Mouse (Mus musculus): ENCODE results near the gene Cnnm2.

Gene Cnnm2

DNA sequence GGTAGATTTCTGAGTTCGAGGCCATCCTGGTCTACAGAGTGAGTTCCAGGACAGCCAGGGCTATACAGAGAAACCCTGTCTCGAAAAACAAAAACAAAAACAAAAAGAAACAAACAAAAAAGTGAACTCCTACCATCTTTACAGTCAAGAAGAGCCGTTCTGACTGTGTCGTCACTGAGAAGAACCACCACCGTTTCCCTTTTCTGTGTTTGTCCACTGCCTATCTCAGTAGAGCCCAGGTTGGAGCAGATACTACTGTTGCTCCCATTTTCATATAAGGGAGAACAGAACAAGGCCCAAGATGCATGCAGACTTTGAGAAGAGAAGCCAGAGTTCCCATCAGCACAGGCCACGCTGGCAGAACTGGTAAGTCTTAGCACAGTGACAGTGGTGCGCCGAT, 129.3 kb downstream of the Cnnm2 start:
- no peak for DNase-seq

DNA sequence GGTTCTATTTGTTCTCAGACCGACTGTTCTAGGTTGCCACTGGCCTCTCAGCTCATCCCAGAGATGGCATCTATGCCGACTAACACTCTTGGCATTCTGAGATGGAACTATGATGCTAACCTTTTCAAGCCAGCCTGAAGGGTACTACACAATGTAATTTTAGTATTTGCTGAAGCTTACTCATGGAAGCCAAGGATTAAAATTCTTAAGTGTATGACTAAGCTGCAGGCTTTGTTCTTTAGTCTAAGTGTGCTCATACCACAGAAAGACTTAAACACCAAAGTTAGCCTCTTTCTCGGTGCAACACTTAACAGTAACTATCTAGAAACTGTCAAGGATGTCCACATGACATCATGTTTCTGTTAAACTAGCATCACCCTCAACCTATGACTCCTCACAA, 131.5 kb downstream of the Cnnm2 start:
- no peak for DNase-seq

GRCm38 (mm10) chr19:46893484-46893883, 132.1 kb downstream of the Cnnm2 start:
- DNase-seq = no peak

DNA sequence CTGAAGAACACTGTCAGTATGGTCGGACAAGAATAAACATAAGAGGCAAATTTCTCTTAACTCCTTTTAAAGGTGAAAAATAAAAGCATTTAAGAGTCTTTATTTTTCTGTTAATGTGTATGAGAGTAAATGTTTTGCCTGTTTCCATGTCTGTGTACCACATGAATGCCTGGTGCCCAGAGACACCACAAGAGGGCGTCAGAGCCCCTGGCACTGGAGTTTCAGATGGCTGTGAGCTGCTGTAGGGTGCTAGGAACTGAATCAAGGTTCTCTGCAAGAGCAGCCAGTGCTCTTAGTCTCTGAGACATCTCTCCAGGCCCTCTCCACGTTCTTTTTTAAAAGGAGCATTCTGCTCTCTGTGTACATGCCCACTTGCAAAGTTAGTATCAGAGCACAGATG, 135.7 kb downstream of the Cnnm2 start:
- no peak for DNase-seq

- no peak for DNase-seq
Observed at GRCm38 (mm10) chr19:46898222-46898621, 136.8 kb downstream of the Cnnm2 start.

DNA sequence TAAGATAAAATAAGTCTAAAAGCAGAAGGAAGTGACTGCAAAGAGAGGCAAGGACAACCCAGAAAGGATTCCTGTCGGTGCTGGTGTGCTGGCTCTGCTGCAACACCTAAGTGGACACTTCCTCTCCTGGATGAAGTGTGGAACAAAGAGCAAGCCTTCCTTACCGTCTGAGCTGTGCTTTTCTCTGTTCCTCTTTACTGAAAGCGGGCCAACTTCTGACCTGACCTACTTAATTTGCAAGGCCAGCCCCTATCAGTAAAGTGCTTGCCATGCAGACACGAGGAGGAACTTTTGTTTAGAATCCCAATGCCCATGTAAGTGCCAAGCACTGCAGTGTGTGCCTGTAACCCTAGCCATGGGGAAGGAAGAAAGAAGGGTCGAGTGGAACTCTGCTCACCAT, 137.9 kb downstream of the Cnnm2 start:
- DNase-seq = no peak

DNA sequence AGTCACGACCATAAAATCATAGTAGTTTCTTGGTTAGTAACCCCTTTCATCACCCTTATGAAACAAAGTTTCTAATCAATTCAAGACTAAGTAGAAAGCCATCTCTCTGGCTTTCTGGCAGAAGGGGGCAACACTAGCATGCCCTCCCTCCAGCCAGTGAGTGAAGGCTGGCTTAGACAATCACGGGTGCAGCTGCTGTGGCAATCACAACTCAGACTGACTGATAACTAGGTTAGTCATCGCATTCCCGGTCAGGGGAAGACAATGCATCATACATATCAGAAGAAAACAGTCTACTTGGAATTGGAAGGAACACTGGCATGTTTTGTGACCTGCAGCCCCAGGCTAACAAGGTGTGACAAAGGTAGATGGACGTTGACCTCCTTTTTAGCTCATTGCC, 138.5 kb downstream of the Cnnm2 start:
- no peak for DNase-seq

GRCm38 (mm10) chr19:46900786-46901185, 139.4 kb downstream of the Cnnm2 start:
- no peak for DNase-seq

DNA sequence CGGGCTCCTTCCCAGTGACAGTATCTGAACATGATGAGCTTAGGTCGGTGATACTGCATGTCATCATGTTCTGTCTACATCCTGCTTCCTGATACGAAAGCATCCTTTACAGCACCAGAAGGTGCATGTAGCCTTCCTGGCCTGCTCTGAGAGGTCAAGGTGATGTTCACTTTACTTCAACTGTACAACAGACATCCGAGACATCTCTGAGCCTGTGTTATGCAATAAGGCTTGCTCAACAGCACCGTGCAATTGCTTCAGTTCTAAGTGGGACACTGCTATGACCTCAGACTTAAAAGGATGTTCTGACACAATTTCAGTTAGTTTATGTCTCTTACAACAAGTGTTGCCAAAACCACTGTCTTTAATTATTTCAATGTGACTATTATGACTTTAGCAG, 139.9 kb downstream of the Cnnm2 start:
- no peak for DNase-seq

DNA sequence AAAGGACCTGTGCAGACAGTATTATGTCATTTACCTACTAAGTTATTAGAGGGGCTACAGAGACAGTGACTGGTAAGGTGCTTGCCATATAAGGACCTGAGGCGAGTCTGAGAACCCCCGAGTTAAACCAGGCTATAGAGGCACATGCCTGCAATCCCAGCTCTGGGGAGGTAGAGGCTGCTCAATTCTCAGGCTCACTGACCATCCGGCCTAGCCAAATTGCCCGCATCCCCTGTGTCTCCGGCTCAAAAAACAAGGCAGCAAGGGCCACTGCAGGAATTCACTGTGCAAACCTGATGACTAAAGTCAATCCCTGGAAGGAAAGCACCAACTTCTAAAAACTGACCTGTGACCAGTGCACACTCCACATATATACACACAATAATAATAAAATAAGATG, 142.0 kb downstream of the Cnnm2 start:
- no peak for DNase-seq

DNA sequence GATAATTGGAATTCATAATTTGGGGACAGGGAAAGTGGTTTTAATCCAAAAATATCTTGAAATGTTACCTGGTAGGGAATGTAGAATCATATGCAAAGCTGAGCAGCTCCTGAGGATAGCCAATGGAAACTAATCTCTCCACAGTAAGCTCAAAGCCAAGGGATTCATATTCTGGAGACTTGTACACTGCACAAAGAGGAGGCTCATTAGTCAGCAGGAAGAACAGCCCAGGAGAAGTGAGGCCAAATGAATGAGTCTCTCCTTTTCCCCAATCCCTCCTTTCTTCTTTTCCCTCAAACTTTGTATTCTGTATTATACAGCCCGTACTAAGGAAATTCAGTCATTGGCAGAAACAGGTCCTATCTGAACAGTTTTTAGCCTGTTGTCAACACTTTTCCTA, 143.5 kb downstream of the Cnnm2 start:
- no peak for DNase-seq

DNA sequence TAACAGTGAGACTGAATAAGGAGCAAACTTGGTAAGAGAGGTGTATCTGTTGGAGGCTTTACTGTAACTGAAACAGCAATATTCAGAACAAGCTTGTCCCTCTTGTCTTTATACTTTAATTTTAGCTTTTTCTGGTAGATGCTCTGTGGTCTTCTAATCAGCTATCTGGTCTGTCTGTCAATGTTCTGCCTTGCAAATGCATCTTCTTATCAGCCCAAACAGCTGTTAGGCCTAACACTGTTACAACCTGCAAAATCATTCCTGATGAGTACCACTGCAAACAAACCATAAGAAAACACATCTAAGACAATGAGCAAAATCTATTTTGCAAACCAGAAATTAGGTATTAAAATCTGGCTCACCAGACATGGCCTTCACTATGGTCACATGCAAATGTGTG, 144.0 kb downstream of the Cnnm2 start:
- no peak for DNase-seq

DNA sequence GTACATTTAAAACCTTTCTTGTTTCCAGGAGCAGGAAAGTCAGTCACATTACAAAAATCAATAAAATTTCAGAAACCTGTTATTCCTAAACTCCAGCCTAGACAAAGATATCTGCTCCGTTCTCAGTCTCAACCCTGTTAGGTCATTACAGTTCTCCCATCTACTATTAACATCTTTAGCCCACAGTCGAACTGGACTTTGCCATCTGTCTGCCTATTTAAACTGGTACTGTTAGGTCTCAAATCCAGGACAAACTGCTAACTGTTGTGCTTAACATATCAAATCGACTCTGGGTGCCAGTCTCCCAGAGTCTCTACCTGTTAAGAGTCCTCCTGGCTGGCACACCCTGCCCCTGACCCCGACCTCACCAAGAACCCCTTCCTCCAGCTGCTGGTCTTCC, 144.6 kb downstream of the Cnnm2 start:
- no peak for DNase-seq

DNA sequence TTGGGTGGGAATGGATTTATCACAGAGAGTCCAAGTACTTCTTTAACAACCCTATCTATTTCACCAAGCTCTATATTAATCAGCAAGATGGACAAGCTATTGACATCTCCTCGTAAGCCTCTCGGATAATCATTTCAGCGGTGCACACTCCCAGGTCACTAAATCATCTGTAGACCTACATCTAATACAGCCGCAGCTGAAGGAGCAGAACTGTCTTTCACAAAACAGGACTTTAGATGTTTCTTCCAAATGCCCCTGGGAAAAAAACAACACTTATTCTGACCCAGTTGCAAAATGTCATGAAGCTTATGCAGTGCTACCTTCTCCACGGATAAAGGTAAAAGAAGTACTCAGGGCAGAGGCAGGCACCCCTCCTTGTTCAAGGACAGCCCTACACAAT, 146.8 kb downstream of the Cnnm2 start:
- no peak for DNase-seq

DNA sequence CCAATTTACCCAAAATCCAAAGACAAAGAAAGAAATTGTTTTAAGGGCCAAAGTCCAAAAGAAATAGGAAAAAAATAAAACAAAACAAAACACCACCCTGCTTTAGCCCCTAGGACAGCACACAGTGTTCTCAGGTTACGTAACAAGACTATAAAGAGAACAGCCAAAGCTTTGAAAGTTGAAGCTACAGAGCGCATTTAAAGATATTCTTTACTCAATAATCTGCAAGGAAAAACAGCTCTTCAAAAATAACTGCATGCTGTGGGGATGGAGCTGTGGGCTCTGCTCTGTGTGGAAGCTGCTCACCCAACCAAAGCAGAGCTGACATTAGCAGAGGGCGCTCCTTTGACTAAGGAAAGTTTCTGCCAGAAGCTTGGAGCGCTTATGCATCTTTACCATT, 147.6 kb downstream of the Cnnm2 start:
- DNase-seq = no peak

GRCm38 (mm10) chr19:46911492-46911891, 150.1 kb downstream of the Cnnm2 start:
- DNase-seq = no peak

- no peak for DNase-seq
Observed at GRCm38 (mm10) chr19:46913626-46914025, 152.2 kb downstream of the Cnnm2 start.

- no peak for DNase-seq
Observed at GRCm38 (mm10) chr19:46915406-46916080, 154.1 kb downstream of the Cnnm2 start.

DNA sequence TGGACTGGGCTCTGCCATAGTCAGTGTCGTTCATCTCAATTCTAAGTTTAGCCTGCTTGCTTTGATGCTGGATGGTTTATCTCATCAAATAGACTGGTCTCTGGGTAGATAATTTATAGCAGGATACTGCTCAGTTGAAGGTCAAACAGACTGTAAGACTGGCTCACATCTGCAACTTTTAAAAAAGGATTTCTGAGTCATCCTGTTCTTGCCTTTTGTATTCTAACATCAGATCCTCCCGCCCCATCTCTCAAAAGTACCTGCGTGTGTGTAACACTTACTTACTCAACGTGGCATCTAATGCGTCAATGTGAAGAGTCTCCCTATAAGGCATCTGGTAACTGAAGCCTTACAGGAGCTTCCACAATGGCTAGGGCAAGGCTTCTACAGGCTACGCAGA, 159.2 kb downstream of the Cnnm2 start:
- no peak for DNase-seq

DNA sequence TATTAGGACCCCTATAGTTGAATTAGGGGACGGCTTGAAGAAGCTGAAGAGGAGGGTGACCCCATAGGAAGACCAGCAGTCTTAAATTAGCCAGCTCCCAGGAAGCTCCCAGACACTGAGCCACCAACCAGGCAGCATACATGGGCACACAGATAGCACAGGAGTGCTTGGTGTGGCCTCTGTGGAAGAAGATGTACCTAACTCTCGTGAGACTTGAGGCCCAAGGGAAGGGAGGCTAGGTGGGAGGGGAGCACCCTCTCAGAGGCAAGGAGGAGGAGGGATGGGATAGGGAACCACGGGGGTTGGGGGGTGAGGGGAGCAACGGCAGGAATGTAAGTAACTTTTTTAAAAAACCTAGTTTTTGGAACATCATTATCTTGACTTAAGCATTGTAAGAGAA, 165.0 kb downstream of the Cnnm2 start:
- DNase-seq = peak; percentile 54

DNA sequence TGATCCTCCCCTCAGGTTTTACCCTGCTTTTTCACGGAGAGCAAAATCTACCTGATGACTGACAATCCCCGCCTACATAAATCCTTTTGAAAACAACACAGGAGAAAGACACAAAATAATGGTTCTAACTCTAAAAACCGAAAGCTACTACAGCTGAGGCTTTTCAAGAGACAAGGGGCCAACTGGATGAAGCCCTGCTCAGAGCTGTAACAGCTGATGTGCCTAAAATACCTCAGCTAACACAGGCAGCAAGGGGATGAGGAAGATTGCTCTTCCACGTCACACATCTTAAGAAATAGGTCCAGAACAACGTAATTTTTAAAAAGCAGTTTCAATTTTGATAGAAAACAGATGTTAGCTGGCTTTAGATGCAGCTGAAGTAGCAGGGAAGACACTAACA, 165.6 kb downstream of the Cnnm2 start:
- DNase-seq = peak; percentile 25

- no peak for DNase-seq
Observed at GRCm38 (mm10) chr19:46928136-46928535, 166.7 kb downstream of the Cnnm2 start.

GRCm38 (mm10) chr19:46929044-46929587, 167.7 kb downstream of the Cnnm2 start:
- peak; percentile 40 for DNase-seq
